Mouse (Mus musculus) lung, postnatal 0 days (tissue): ENCODE results near the gene Gm49384.

Experiments
- CTCF ChIP-seq: IDR thresholded peaks from 2 replicates; pipeline ENCODE4 v1.5.1; 2016; ENCODE audit warnings: antibody characterized with exemption, mild to moderate bottlenecking
- EP300 ChIP-seq: IDR thresholded peaks from 2 replicates; pipeline ENCODE4 v1.6.1; 2016; ENCODE audit warnings: antibody characterized with exemption, mild to moderate bottlenecking, control low read depth

GRCm38 (mm10) chr12:69250756-69251155 is 46.7 kb upstream of the Gm49384 start:
- TF ChIP-seq CTCF (no peak), EP300 (no peak)
